Mouse (Mus musculus) midbrain, embryonic 14.5 days (tissue): ENCODE results near the gene Meiob. TPM values are rescaled to one million over a fixed set of nuclear protein-coding genes. Genes with fewer than 3 reads are reported as not detected.

ENCODE experiments used
- ATAC-seq: fragments of 200-750 bp; cut with Nextera tagmentation; 2 replicates; pipeline ENCODE4 v1.8.0; 2017; ENCODE audit warnings: moderate number of reproducible peaks, moderate library complexity; ENCODE audit not compliant: low FRiP score, low TSS enrichment
- DNase-seq: peaks from one replicate; pipeline ENCODE4 v3.0.0-alpha.2; 2015
- H3K27ac ChIP-seq: fragments of 300-500 bp; sonication (generic); replicated peaks from 2 replicates; pipeline ENCODE4 v1.5.1; 2014; ENCODE audit warnings: mild to moderate bottlenecking, low read depth, low read length, moderate library complexity
- H3K27me3 ChIP-seq: fragments of 300-500 bp; sonication (generic); 2 replicates; pipeline ENCODE4 v1.6.1; 2014; ENCODE audit warnings: low read length, control low read depth, mixed read lengths; ENCODE audit not compliant: control insufficient read depth, insufficient read depth
- H3K36me3 ChIP-seq: fragments of 300-500 bp; sonication (generic); 2 replicates; pipeline ENCODE4 v1.6.1; 2014; ENCODE audit warnings: low read length, control low read depth; ENCODE audit not compliant: control insufficient read depth, insufficient read depth
- H3K4me1 ChIP-seq: fragments of 300-500 bp; sonication (generic); 2 replicates; pipeline ENCODE4 v1.6.1; 2014; ENCODE audit warnings: mild to moderate bottlenecking, antibody characterized with exemption, low read length, control low read depth; ENCODE audit not compliant: control insufficient read depth, insufficient read depth
- H3K4me2 ChIP-seq: fragments of 300-500 bp; sonication (generic); 2 replicates; pipeline ENCODE4 v1.6.1; 2014; ENCODE audit warnings: mild to moderate bottlenecking, low read length, moderate library complexity
- H3K4me3 ChIP-seq: fragments of 300-500 bp; sonication (generic); replicated peaks from 2 replicates; pipeline ENCODE4 v1.5.1; 2014; ENCODE audit warnings: low read depth, low read length
- H3K9ac ChIP-seq: fragments of 300-500 bp; sonication (generic); replicated peaks from 2 replicates; pipeline ENCODE4 v1.6.1; 2014; ENCODE audit warnings: mild to moderate bottlenecking, low read length, moderate library complexity
- H3K9me3 ChIP-seq: fragments of 300-500 bp; sonication (generic); 2 replicates; pipeline ENCODE4 v1.6.1; 2016; ENCODE audit warnings: low read length, control low read depth, mixed read lengths; ENCODE audit not compliant: control insufficient read depth
- WGBS: fragments of 180-500 bp; shearing (Covaris S2); extraction: QIAGEN DNeasy Blood & Tissue Kit; methylation state at CpG from one replicate; pipeline ENCODE4 v1.1.7; 2014; 5-methylcytosine and 5-hydroxymethylcytosine counted together
- polyA plus RNA-seq: library from polyadenylated mRNA; unstranded; fragments of >200 nt; fragmentation: Nextera tagmentation; extraction: Ambion mirVana; gene quantifications from 2 replicates; pipeline ENCODE4 v1.2.1, GENCODE M21; 2014

Gene Meiob
- polyA plus RNA-seq, 1 experiment from 2014 or later = not detected

GRCm38 (mm10) chr17:24812215-24812614 is 8.1 kb downstream of the Meiob start:
- no peak overlapping the region for H3K4me2 ChIP-seq
- H3K27me3 ChIP-seq = no peaks in the 10 kb centered on the region
- 36% methylated on average over 2 of the region's 2 CpGs for WGBS
- ATAC-seq = no peak
- no peak overlapping the region for H3K4me3 ChIP-seq
- H3K4me1 ChIP-seq = no peaks in the 10 kb centered on the region
- H3K27ac ChIP-seq = no peak overlapping the region
- no peaks in the 10 kb centered on the region for H3K9me3 ChIP-seq
- DNase-seq = no peak
- no peaks in the 10 kb centered on the region for H3K36me3 ChIP-seq
- no peak overlapping the region for H3K9ac ChIP-seq

GRCm38 (mm10) chr17:24815256-24815655 is 11.2 kb downstream of the Meiob start:
- Histone ChIP-seq H3K27ac (no peak overlapping the region), H3K9ac (no peak overlapping the region), H3K4me3 (no peak overlapping the region), H3K4me2 (no peak overlapping the region), H3K27me3 (no peaks in the 10 kb centered on the region), H3K9me3 (no peaks in the 10 kb centered on the region), H3K36me3 (no peaks in the 10 kb centered on the region), H3K4me1 (no peaks in the 10 kb centered on the region)
- 87% methylated on average over 5 of the region's 5 CpGs for WGBS
- ATAC-seq = no peak
- DNase-seq = no peak

GRCm38 (mm10) chr17:24817503-24817902 is 13.4 kb downstream of the Meiob start:
- Histone ChIP-seq H3K27ac (no peak overlapping the region), H3K9me3 (no peaks in the 10 kb centered on the region), H3K4me1 (no peaks in the 10 kb centered on the region), H3K4me2 (no peak overlapping the region), H3K36me3 (no peaks in the 10 kb centered on the region), H3K4me3 (no peak overlapping the region), H3K27me3 (no peaks in the 10 kb centered on the region), H3K9ac (no peak overlapping the region)
- no peak for ATAC-seq
- peak; percentile 62 for DNase-seq
- WGBS = 55% methylated on average over 1 of the region's 1 CpGs

- no peak for ATAC-seq
- H3K4me3 ChIP-seq = no peak overlapping the region
- no peak for DNase-seq
- H3K27me3 ChIP-seq = no peaks in the 10 kb centered on the region
- H3K36me3 ChIP-seq = no peaks in the 10 kb centered on the region
- no peak overlapping the region for H3K4me2 ChIP-seq
- no peak overlapping the region for H3K27ac ChIP-seq
- 52% methylated on average over 6 of the region's 6 CpGs for WGBS
- H3K4me1 ChIP-seq = no peaks in the 10 kb centered on the region
- no peak overlapping the region for H3K9ac ChIP-seq
- no peaks in the 10 kb centered on the region for H3K9me3 ChIP-seq
These were observed 14.1 kb downstream of the Meiob start for GRCm38 (mm10) chr17:24818172-24818571.

GRCm38 (mm10) chr17:24819469-24819868 is 15.4 kb downstream of the Meiob start:
- Histone ChIP-seq H3K4me2 (no peak overlapping the region), H3K4me1 (no peaks in the 10 kb centered on the region), H3K27me3 (no peaks in the 10 kb centered on the region), H3K9ac (no peak overlapping the region), H3K9me3 (no peaks in the 10 kb centered on the region), H3K27ac (no peak overlapping the region), H3K4me3 (no peak overlapping the region), H3K36me3 (no peaks in the 10 kb centered on the region)
- 78% methylated on average over 2 of the region's 2 CpGs for WGBS
- ATAC-seq = no peak
- DNase-seq = no peak

GRCm38 (mm10) chr17:24821351-24822280 is 17.5 kb downstream of the Meiob start:
- WGBS = 57% methylated on average over 3 of the region's 3 CpGs
- H3K9ac ChIP-seq = no peak overlapping the region
- DNase-seq = no peak
- no peaks in the 10 kb centered on the region for H3K4me1 ChIP-seq
- H3K27ac ChIP-seq = no peak overlapping the region
- no peak overlapping the region for H3K4me3 ChIP-seq
- H3K27me3 ChIP-seq = no peaks in the 10 kb centered on the region
- no peak for ATAC-seq
- H3K36me3 ChIP-seq = no peaks in the 10 kb centered on the region
- H3K9me3 ChIP-seq = no peaks in the 10 kb centered on the region
- H3K4me2 ChIP-seq = no peak overlapping the region

- no peak for ATAC-seq
These were observed 35.8 kb downstream of the Meiob start, which contains the start of gene Hagh for GRCm38 (mm10) chr17:24839842-24840241. Hagh (plus strand) TSS chr17:24840143.

GRCm38 (mm10) chr17:24840341-24840740 is 36.3 kb downstream of the Meiob start:
- Histone ChIP-seq H3K9me3 (no peaks in the 10 kb centered on the region), H3K27ac (no peak overlapping the region), H3K36me3 (no peaks in the 10 kb centered on the region), H3K4me3 (no peak overlapping the region), H3K9ac (no peak overlapping the region), H3K4me2 (no peak overlapping the region), H3K27me3 (no peaks in the 10 kb centered on the region), H3K4me1 (no peaks in the 10 kb centered on the region)
- no peak for DNase-seq
- ATAC-seq = no peak
- 69% methylated on average over 5 of the region's 5 CpGs for WGBS

More at GRCm38 (mm10) chr17:24839842-24840241, 35.8 kb downstream of the Meiob start, which contains the start of gene Hagh:
- no peaks in the 10 kb centered on the region for H3K4me1 ChIP-seq
- no peak for DNase-seq
- no peaks in the 10 kb centered on the region for H3K36me3 ChIP-seq
- no peak within 1 kb of the TSS for H3K4me3 ChIP-seq
- H3K27ac ChIP-seq = no peak within 1 kb of the TSS
- WGBS = 70% methylated on average over 8 of the region's 8 CpGs
- H3K9me3 ChIP-seq = no peaks in the 10 kb centered on the region
- H3K9ac ChIP-seq = no peak within 1 kb of the TSS
- H3K27me3 ChIP-seq = no peaks in the 10 kb centered on the region
- no peak within 1 kb of the TSS for H3K4me2 ChIP-seq

GRCm38 (mm10) chr17:24841133-24841532 is 37.0 kb downstream of the Meiob start:
- ATAC-seq (no peak), DNase-seq (peak; percentile 2)

More at GRCm38 (mm10) chr17:24841133-24841532, 37.0 kb downstream of the Meiob start:
- Histone ChIP-seq H3K9ac (no peak overlapping the region), H3K4me1 (no peaks in the 10 kb centered on the region), H3K36me3 (no peaks in the 10 kb centered on the region), H3K4me2 (no peak overlapping the region), H3K9me3 (no peaks in the 10 kb centered on the region), H3K27ac (no peak overlapping the region), H3K27me3 (no peaks in the 10 kb centered on the region), H3K4me3 (no peak overlapping the region)
- 56% methylated on average over 4 of the region's 4 CpGs for WGBS
